Mouse (Mus musculus) stomach, embryonic 14.5 days (tissue): ENCODE results near the gene Ephb1. TPM values are rescaled to one million over a fixed set of nuclear protein-coding genes. Genes with fewer than 3 reads are reported as not detected.

ENCODE experiments used
- ATAC-seq: fragments of 200-750 bp; cut with Nextera tagmentation; 2 replicates; pipeline ENCODE4 v1.8.0; 2017; ENCODE audit warnings: low read depth, moderate TSS enrichment; ENCODE audit not compliant: insufficient number of reproducible peaks, insufficient read depth, low FRiP score
- H3K27ac ChIP-seq: fragments of 300-500 bp; sonication (generic); 2 replicates; pipeline ENCODE4 v1.5.1; 2014; ENCODE audit warnings: mild to moderate bottlenecking, low read length, moderate library complexity, mixed read lengths
- H3K27me3 ChIP-seq: fragments of 300-500 bp; sonication (generic); 2 replicates; pipeline ENCODE4 v1.6.1; 2014; ENCODE audit warnings: low read length, control low read depth, mixed read lengths; ENCODE audit not compliant: control insufficient read depth, insufficient read depth
- H3K36me3 ChIP-seq: fragments of 300-500 bp; sonication (generic); 2 replicates; pipeline ENCODE4 v1.6.1; 2014; ENCODE audit warnings: mild to moderate bottlenecking, control low read depth, low read length, moderate library complexity, mixed read lengths; ENCODE audit not compliant: control insufficient read depth, insufficient read depth
- H3K4me1 ChIP-seq: fragments of 300-500 bp; sonication (generic); 2 replicates; pipeline ENCODE4 v1.6.1; 2014; ENCODE audit warnings: low read length, control low read depth, mixed read lengths; ENCODE audit not compliant: control insufficient read depth, insufficient read depth
- H3K4me2 ChIP-seq: fragments of 300-500 bp; sonication (generic); replicated peaks from 2 replicates; pipeline ENCODE4 v1.6.1; 2014; ENCODE audit warnings: low read depth, low read length, control low read depth
- H3K4me3 ChIP-seq: fragments of 300-500 bp; sonication (generic); 2 replicates; pipeline ENCODE4 v1.5.1; 2014; ENCODE audit warnings: low read depth, low read length, control low read depth
- H3K9ac ChIP-seq: fragments of 300-500 bp; sonication (generic); replicated peaks from 2 replicates; pipeline ENCODE4 v1.6.1; 2014; ENCODE audit warnings: low read depth, mild to moderate bottlenecking, control low read depth, low read length, moderate library complexity, mixed read lengths
- H3K9me3 ChIP-seq: fragments of 300-500 bp; sonication (generic); 2 replicates; pipeline ENCODE4 v1.6.1; 2016; ENCODE audit warnings: low read depth, low read length, control low read depth; ENCODE audit not compliant: control insufficient read depth
- WGBS: fragments of 180-500 bp; shearing (Covaris S2); extraction: QIAGEN DNeasy Blood & Tissue Kit; methylation state at CpG from one replicate; pipeline ENCODE4 v1.1.7; 2014; 5-methylcytosine and 5-hydroxymethylcytosine counted together
- polyA plus RNA-seq: library from polyadenylated mRNA; unstranded; fragments of >200 nt; fragmentation: Nextera tagmentation; extraction: Ambion mirVana; gene quantifications from 2 replicates; pipeline ENCODE4 v1.2.1, GENCODE M21; 2014

Ephb1 gene
- polyA plus RNA-seq, 1 experiment from 2014 or later = 7.8 TPM

- H3K9me3 ChIP-seq = no peaks in the 10 kb centered on the region
- H3K36me3 ChIP-seq = no peaks in the 10 kb centered on the region
- no peaks in the 10 kb centered on the region for H3K27me3 ChIP-seq
- no peak overlapping the region for H3K4me3 ChIP-seq
- no peak overlapping the region for H3K4me2 ChIP-seq
- H3K9ac ChIP-seq = no peak overlapping the region
- WGBS = 66% methylated on average over 10 of the region's 10 CpGs
- H3K27ac ChIP-seq = 0 out of 2 replicates have a peak overlapping the region, but pooled peaks have one; percentile 10
- no peak for ATAC-seq
- H3K4me1 ChIP-seq = no peaks in the 10 kb centered on the region
Measured at GRCm38 (mm10) chr9:102181810-102182490, 172.5 kb downstream of the Ephb1 start.

DNA sequence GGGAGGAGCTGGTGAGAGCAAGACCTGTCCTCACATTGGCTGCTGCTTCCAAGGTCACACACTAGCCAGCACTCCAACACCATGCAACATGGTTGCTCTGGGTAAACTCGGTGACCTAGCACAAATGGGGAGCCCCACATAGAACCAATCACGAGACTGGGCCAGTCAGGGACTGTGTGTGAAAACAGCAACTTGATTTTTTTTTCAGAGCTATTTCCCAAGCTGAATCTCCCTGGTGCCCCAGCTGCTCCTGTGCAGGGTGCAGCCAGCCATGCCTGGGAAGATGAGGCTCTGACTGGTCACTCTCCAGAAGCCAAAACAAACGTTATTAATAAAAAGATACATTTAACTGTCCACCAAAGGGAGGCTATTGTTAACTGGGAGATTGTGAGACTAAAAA lies 173.2 kb downstream of the Ephb1 start:
- Histone ChIP-seq H3K4me1 (no peaks in the 10 kb centered on the region), H3K4me2 (no peak overlapping the region), H3K9me3 (no peaks in the 10 kb centered on the region), H3K27me3 (no peaks in the 10 kb centered on the region), H3K27ac (0 out of 2 replicates have a peak overlapping the region, but pooled peaks have one; percentile 10), H3K36me3 (no peaks in the 10 kb centered on the region), H3K4me3 (no peak overlapping the region), H3K9ac (no peak overlapping the region)
- WGBS = 45% methylated on average over 3 of the region's 3 CpGs
- no peak for ATAC-seq

DNA sequence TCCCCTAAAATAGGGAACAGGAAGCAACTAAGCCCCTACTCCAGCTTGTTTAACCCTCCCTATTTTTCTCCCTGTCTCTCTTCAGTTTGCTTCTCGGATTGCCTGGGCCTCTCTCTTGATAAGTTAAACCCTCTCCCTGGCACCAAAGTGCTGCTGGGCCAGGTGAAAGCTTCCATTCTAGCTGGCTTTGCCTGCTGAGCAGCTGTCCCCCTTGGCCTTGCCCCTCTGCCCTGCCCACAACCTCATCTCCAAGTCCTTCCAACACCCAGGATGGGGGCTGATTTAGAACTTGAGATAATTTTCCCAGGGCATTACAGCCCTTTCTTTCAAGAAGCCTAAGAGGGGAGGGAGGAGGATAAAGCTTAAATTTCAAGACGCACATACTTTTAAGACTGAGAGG lies 174.0 kb downstream of the Ephb1 start:
- Histone ChIP-seq H3K27me3 (no peaks in the 10 kb centered on the region), H3K4me3 (no peak overlapping the region), H3K36me3 (no peaks in the 10 kb centered on the region), H3K27ac (no peak overlapping the region), H3K4me2 (no peak overlapping the region), H3K4me1 (no peaks in the 10 kb centered on the region), H3K9me3 (no peaks in the 10 kb centered on the region), H3K9ac (no peak overlapping the region)
- WGBS = 35% methylated on average over 2 of the region's 2 CpGs
- no peak for ATAC-seq

DNA sequence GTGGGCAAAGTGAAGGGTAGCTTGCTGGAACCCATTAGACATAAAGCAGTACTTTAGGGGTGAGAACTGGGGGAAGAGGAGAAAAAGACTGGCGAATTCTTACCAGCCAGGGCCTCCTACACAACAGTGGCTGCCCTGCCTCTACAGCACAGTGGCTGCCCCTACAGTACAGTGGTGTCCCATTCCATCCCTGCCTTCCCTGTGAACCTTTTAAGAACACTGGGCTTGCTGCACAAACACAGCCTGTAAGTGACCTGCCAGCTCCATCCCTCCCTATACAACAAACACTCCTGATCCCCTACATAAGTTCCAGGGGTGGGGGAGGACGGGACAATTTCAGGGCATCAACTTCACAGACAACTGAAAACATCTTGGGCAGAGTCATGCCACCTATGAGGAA lies 174.4 kb downstream of the Ephb1 start:
- no peaks in the 10 kb centered on the region for H3K27me3 ChIP-seq
- WGBS = 69% methylated on average over 2 of the region's 2 CpGs
- H3K4me1 ChIP-seq = no peaks in the 10 kb centered on the region
- H3K27ac ChIP-seq = no peak overlapping the region
- H3K4me3 ChIP-seq = no peak overlapping the region
- no peak overlapping the region for H3K4me2 ChIP-seq
- ATAC-seq = no peak
- no peaks in the 10 kb centered on the region for H3K36me3 ChIP-seq
- no peak overlapping the region for H3K9ac ChIP-seq
- H3K9me3 ChIP-seq = no peaks in the 10 kb centered on the region

DNA sequence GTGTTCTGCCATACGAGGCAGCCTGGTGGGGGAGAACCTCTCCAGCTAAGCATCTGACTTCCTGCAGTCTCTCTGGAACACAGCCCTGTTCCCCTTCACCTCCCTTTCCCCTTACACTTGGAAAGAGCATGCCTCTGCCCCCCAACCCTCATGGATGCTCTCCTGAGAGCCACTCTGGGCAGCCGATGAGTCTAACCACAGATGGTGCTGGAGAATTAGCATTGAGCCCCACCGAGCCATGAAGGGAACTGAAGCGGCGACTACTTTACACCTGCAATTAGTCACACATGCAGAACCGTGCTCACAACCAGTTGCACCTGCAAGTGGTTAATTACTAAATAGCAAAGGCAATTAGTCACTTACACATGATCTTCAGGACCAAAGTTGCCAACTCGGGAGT lies 184.8 kb downstream of the Ephb1 start:
- no peak for ATAC-seq
- no peaks in the 10 kb centered on the region for H3K36me3 ChIP-seq
- H3K27ac ChIP-seq = no peak overlapping the region
- no peaks in the 10 kb centered on the region for H3K4me1 ChIP-seq
- no peak overlapping the region for H3K4me2 ChIP-seq
- WGBS = 84% methylated on average over 7 of the region's 7 CpGs
- no peak overlapping the region for H3K9ac ChIP-seq
- no peaks in the 10 kb centered on the region for H3K27me3 ChIP-seq
- no peak overlapping the region for H3K4me3 ChIP-seq
- no peaks in the 10 kb centered on the region for H3K9me3 ChIP-seq

DNA sequence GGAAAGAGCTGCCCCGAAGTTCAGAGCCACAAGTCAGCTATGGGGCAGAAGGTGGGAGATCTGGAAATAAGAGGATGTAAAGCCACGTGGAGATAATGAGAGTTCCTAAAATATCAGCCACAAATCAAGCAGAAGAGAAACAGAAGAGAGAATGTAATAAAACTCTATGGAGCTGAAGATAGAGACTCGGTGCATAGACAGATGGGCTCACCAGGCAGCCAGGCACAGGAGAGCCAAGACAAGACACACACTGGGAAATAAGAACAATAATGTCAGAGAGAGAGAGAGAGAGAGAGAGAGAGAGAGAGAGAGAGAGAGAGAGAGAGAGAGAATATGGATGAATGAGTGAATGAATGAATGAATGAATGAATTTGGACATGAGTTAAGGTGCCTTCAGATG lies 198.6 kb downstream of the Ephb1 start:
- 76% methylated on average over 3 of the region's 3 CpGs for WGBS
- no peak for ATAC-seq

DNA sequence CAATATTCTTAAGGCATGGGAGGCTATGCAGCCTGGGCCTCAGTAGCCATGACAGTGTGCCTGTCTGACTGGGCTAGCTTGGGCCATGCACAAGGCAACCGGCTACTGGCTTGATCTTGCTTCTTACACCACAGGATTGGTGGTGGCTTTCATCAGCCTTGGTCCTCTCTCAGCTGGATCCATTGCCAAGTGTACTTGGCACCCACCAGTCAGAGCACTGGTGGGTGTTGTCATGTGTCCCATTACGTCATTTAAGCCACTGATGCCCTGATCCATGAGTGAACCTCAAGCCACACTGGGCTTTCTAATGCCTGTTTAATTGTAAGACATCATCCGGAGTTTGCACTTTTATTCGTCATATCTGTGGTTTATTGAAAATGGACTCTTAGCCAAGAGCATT lies 215.3 kb downstream of the Ephb1 start:
- ATAC-seq = no peak
- Histone ChIP-seq H3K9me3 (no peaks in the 10 kb centered on the region), H3K4me3 (no peak overlapping the region), H3K27ac (no peak overlapping the region), H3K4me2 (no peak overlapping the region), H3K4me1 (no peaks in the 10 kb centered on the region), H3K27me3 (no peaks in the 10 kb centered on the region), H3K9ac (no peak overlapping the region), H3K36me3 (no peaks in the 10 kb centered on the region)
- WGBS = 91% methylated on average over 4 of the region's 4 CpGs

More for the DNA sequence above, 198.6 kb downstream of the Ephb1 start:
- Histone ChIP-seq H3K4me3 (no peak overlapping the region), H3K4me1 (no peaks in the 10 kb centered on the region), H3K36me3 (no peaks in the 10 kb centered on the region), H3K9ac (no peak overlapping the region), H3K27me3 (no peaks in the 10 kb centered on the region), H3K4me2 (no peak overlapping the region), H3K27ac (no peak overlapping the region), H3K9me3 (no peaks in the 10 kb centered on the region)

DNA sequence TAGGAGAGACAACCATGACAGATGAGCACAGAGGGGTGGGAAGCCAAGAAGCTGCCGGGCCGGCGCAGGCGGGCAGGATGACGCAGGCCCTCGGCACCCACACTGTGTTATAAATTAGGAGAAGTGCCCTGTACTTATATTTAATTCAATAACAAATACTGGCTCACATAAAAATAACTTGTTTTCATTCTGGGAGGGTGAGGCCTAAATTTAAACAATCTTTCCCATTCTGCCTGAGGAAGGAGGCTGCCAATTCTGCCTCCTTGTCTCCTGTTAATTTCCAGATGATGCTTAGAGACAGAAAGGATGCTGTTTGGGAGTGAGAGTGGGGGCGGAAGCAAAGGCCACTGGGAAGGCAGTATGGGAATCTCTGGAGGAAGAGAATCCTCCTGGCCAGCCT lies 215.8 kb downstream of the Ephb1 start:
- WGBS = 73% methylated on average over 7 of the region's 7 CpGs
- H3K4me1 ChIP-seq = no peaks in the 10 kb centered on the region
- no peak for ATAC-seq
- H3K9me3 ChIP-seq = no peaks in the 10 kb centered on the region
- no peaks in the 10 kb centered on the region for H3K36me3 ChIP-seq
- H3K4me2 ChIP-seq = no peak overlapping the region
- no peaks in the 10 kb centered on the region for H3K27me3 ChIP-seq
- H3K27ac ChIP-seq = no peak overlapping the region
- H3K4me3 ChIP-seq = no peak overlapping the region
- H3K9ac ChIP-seq = no peak overlapping the region

DNA sequence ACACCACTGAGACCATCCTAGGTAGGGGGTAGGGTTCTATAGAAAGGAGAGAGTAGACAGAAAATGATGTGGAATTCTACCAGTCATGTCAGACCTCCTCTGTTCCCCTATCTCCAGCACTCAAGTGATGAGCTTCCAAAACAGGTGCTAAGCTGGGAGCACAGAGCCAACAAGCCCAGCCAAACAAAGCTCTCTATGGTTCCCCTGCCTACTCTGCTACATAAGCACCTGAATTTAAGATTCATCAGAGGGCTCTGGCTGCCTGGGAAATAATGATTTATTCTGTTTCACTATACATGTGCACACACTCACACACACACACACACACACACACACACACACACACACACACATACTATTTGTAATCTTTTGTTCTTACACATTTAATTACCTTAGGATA lies 216.3 kb downstream of the Ephb1 start:
- Histone ChIP-seq H3K4me3 (no peak overlapping the region), H3K27ac (no peak overlapping the region), H3K36me3 (no peaks in the 10 kb centered on the region), H3K4me2 (no peak overlapping the region), H3K9me3 (no peaks in the 10 kb centered on the region), H3K9ac (no peak overlapping the region), H3K4me1 (no peaks in the 10 kb centered on the region), H3K27me3 (no peaks in the 10 kb centered on the region)
- ATAC-seq = no peak
